8 mouse cellular contexts compared by ENCODE assay signal in the genomic region with DNA sequence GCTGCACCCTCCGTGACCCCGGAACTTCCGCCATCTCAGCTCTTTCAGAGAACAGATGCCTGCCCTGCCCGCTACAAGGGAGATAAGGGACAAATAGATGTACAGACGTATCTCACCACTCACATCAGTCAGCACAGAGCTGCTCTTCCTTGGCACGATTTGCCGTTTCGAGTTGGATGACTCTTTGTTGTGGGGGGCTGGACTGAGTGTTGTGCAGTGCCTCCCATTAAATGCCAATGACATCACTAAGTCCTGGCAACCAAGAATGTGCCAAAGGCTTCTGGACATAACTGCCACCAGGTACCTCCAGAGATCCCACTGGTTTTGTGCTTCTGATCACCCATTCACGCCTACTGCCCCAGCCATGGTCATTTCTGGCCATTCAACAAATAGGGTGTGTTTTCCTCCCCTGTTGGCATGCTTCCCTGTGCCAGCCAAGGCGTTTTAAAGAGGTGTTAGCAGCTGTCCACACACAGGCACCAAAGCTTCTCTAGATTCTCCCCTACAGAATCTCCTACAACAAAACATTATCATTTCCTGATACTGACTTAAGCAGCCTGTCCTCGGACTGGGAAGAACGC. TPM values are rescaled to one million over a fixed set of nuclear protein-coding genes. Genes with fewer than 3 reads are reported as not detected.
DNase-seq lines count a peak whose midpoint lies in the region; ATAC-seq lines count a peak whose summit lies in the region.

No protein-coding gene starts in this region.

- peaks cover 27% of the 10 kb centered on the region for H3K4me1 ChIP-seq in heart, embryonic 11.5 days (ENCODE audit: control insufficient read depth, insufficient read depth, low read length)
- peaks cover 12% of the 10 kb centered on the region for H3K4me1 ChIP-seq in liver, embryonic 11.5 days (replicated peaks; ENCODE audit: control insufficient read depth, insufficient read depth, low read length)

- peak overlapping the region; percentile 64 for H3K27ac ChIP-seq in heart, embryonic 11.5 days (ENCODE audit: low read depth, low read length)
- H3K27ac ChIP-seq in liver, embryonic 11.5 days (ENCODE audit: low read depth, low read length), result 0 out of 2 replicates have a peak overlapping the region, but pooled peaks have one; percentile 35

- H3K4me3 ChIP-seq in heart, embryonic 11.5 days (ENCODE audit: low read depth, low read length), result peak overlapping the region; percentile 31
- H3K4me3 ChIP-seq in liver, embryonic 11.5 days (ENCODE audit: low read depth, low read length), result peak overlapping the region; percentile 43

- DNase-seq in left cerebral cortex, postnatal 4 days, result peak; percentile 13
- no peak for DNase-seq in left cerebral cortex, postnatal 14 days (ENCODE audit: low spot score in 2 of 2)
- peak; percentile 12 to 21 for DNase-seq in cerebellum, adult 18-20 months
- peak; percentile 58 for DNase-seq in liver, embryonic 11.5 days (ENCODE audit: low spot score)
- no peak for DNase-seq in urinary bladder, postnatal 4 days (ENCODE audit: low spot score in 2 of 2)
- DNase-seq in ovary, postnatal 10 days (ENCODE audit: low spot score), result no peak

- peak overlapping the region; percentile 64 for H3K4me2 ChIP-seq in heart, embryonic 11.5 days
- peak overlapping the region; percentile 77 for H3K4me2 ChIP-seq in liver, embryonic 11.5 days

- ATAC-seq in heart, embryonic 11.5 days (replicated peaks; ENCODE audit: insufficient number of reproducible peaks, low FRiP score, low TSS enrichment), result 0 out of 2 replicates have a peak, but pooled peaks have one; percentile 9
- peak; percentile 88 for ATAC-seq in liver, embryonic 11.5 days (replicated peaks; ENCODE audit: low FRiP score)
- peak; percentile 65; the same call in 1 of the 2 replicates for ATAC-seq in neutrophil, adult 5-6 weeks (ENCODE audit: extremely low read depth, insufficient number of reproducible peaks, low FRiP score, poor library complexity, severe bottlenecking)

- no peaks in the 10 kb centered on the region for H3K36me3 ChIP-seq in heart, embryonic 11.5 days (ENCODE audit: control insufficient read depth, insufficient read depth, low read length)
- no peaks in the 10 kb centered on the region for H3K36me3 ChIP-seq in liver, embryonic 11.5 days (ENCODE audit: control insufficient read depth, insufficient read depth, low read length)

- H3K27me3 ChIP-seq in heart, embryonic 11.5 days (ENCODE audit: control insufficient read depth, insufficient read depth, low read length), result no peaks in the 10 kb centered on the region
- no peaks in the 10 kb centered on the region for H3K27me3 ChIP-seq in liver, embryonic 11.5 days (replicated peaks; ENCODE audit: control insufficient read depth, insufficient read depth, low read length)

- WGBS in heart, embryonic 11.5 days (ENCODE audit: insufficient replicate concordance), result 7% methylated on average over 12 of the region's 12 CpGs
- WGBS in liver, embryonic 11.5 days, result 9% methylated on average over 12 of the region's 12 CpGs

- intact Hi-C loops in left cerebral cortex, postnatal 4 days (cut with DNase I), result no loop called here
- intact Hi-C loops in left cerebral cortex, postnatal 14 days (cut with DNase I), result no loop called here

- peak overlapping the region; percentile 54; the same call in 1 of the 2 replicates for H3K9ac ChIP-seq in heart, embryonic 11.5 days (ENCODE audit: low read depth, low read length)
- H3K9ac ChIP-seq in liver, embryonic 11.5 days (ENCODE audit: low read depth, low read length), result peak overlapping the region; percentile 51; the same call in 1 of the 2 replicates

- no peaks in the 10 kb centered on the region for H3K9me3 ChIP-seq in heart, embryonic 11.5 days (replicated peaks; ENCODE audit: control insufficient read depth, low read length)
- no peaks in the 10 kb centered on the region for H3K9me3 ChIP-seq in liver, embryonic 11.5 days (ENCODE audit: control insufficient read depth, low read length)

RNA-seq across cellular contexts. Expression of gene Tmem154, which starts 11.7 kb away (rescaled TPM):
- total RNA-seq in left cerebral cortex, postnatal 4 days (2021), result 1 to 10 TPM; 1.4 to 1.7 TPM
- 1 to 10 TPM in 1 of 2 experiments, under 1 TPM in 1; 0.78 to 1.4 TPM for total RNA-seq in left cerebral cortex, postnatal 14 days (2021)
- 0.44 and 0.49 TPM in 2 replicates for polyA plus RNA-seq in heart, embryonic 11.5 days (2014; fragmentation: Nextera tagmentation; extraction: Ambion mirVana)
- 0.60 and 0.89 TPM in 2 replicates for polyA plus RNA-seq in liver, embryonic 11.5 days (2014; fragmentation: Nextera tagmentation; extraction: Ambion mirVana)
- total RNA-seq in neutrophil, adult 5-6 weeks (2017), result 131 and 140 TPM in 2 replicates

Comparison
In these comparisons a context has a peak if more than half of its experiments do, and no peak if none do; other contexts are left out.
1. DNase-seq: peak in left cerebral cortex, postnatal 4 days (single experiment), cerebellum, adult 18-20 months (2 of 2) and liver, embryonic 11.5 days (single experiment); none in left cerebral cortex, postnatal 14 days (0 of 2), urinary bladder, postnatal 4 days (0 of 2) and ovary, postnatal 10 days (single experiment).
2. ATAC-seq: peak in every context shown above with its lines; median percentile 88 in liver, embryonic 11.5 days; 65 in neutrophil, adult 5-6 weeks; 9 in heart, embryonic 11.5 days.
3. RNA of gene Tmem154, which starts 11.7 kb away (total RNA-seq): 131 to 140 TPM in neutrophil, adult 5-6 weeks; 1.4 to 1.7 TPM in left cerebral cortex, postnatal 4 days and 0.78 to 1.4 TPM in left cerebral cortex, postnatal 14 days; every median in the first group is over 10 times any median in the second.